Mouse (Mus musculus) midbrain, embryonic 12.5 days (tissue): ENCODE measurements around the gene Hint2. TPM values are rescaled to one million over a fixed set of nuclear protein-coding genes. Genes with fewer than 3 reads are reported as not detected.
A peak's percentile ranks its signal among the peaks of the same experiment; 100 is the strongest.

Experiments used
- ATAC-seq: fragments of 200-750 bp; cut with Nextera tagmentation; 2 replicates; pipeline ENCODE4 v1.8.0; 2017; ENCODE audit warnings: low read depth, moderate TSS enrichment, moderate library complexity; ENCODE audit not compliant: low FRiP score
- H3K27ac ChIP-seq: fragments of 300-500 bp; sonication (generic); replicated peaks from 2 replicates; pipeline ENCODE4 v1.5.1; 2016; ENCODE audit warnings: mild to moderate bottlenecking
- H3K27me3 ChIP-seq: fragments of 300-500 bp; sonication (generic); 2 replicates; pipeline ENCODE4 v1.6.1; 2016; ENCODE audit warnings: mild to moderate bottlenecking
- H3K36me3 ChIP-seq: fragments of 300-500 bp; sonication (generic); 2 replicates; pipeline ENCODE4 v1.6.1; 2016
- H3K4me1 ChIP-seq: fragments of 300-500 bp; sonication (generic); 2 replicates; pipeline ENCODE4 v1.6.1; 2016
- H3K4me2 ChIP-seq: fragments of 300-500 bp; sonication (generic); replicated peaks from 2 replicates; pipeline ENCODE4 v1.6.1; 2016; ENCODE audit warnings: mild to moderate bottlenecking, moderate library complexity
- H3K4me3 ChIP-seq: fragments of 300-500 bp; sonication (generic); 2 replicates; pipeline ENCODE4 v1.5.1; 2016; ENCODE audit warnings: mild to moderate bottlenecking
- H3K9ac ChIP-seq: fragments of 300-500 bp; sonication (generic); replicated peaks from 2 replicates; pipeline ENCODE4 v1.6.1; 2016; ENCODE audit warnings: mild to moderate bottlenecking, moderate library complexity
- H3K9me3 ChIP-seq: fragments of 300-500 bp; sonication (generic); 2 replicates; pipeline ENCODE4 v1.6.1; 2016; ENCODE audit warnings: mild to moderate bottlenecking
- WGBS: fragments of 180-500 bp; shearing (Covaris S2); methylation state at CpG from one replicate; pipeline ENCODE4 v1.1.7; 2016; 5-methylcytosine and 5-hydroxymethylcytosine counted together
- polyA plus RNA-seq: library from polyadenylated mRNA; unstranded; fragments of >200 nt; fragmentation: Nextera tagmentation; extraction: Ambion mirVana; gene quantifications from 2 replicates; pipeline ENCODE4 v1.2.1, GENCODE M21; 2016

Hint2 gene
- polyA plus RNA-seq: 70.6 and 71.8 TPM in 2 replicates

DNA sequence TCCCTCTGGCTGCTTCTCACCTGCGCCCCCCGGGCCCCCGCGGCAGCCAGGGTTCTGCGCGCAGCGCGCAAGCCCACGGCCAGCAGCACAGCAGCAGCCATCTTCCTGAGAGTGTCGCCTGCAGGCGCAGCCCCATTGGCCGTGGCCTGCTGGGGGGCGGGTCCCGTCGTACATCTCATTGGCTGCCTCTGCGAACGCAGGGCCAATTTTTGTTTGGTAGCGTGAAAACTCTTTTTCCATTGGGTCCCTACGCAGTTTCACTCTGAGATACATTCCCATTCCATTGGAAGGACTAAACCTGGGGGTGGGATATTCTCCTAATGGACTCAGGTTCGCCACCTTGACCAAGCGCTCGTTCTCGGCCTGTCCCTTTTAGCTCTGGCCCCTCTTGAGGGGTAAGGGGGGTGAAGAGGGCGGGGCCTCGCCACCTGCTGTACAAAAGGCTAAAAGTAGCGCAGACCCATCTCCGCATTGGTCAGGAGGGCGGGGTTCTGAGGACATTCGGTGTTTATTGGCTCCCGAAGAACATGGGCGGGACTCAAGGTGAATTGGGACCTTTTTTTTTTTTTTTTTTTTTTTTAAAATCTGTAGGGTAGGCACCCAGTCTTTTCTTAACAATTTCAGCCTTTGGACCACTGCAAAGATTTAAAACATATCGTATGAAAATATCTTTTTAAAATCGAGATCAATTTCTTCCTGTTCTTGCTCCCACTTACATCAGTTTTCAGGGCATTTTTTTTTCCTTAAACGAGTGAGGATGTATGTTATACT lies at the start of gene Hint2:
Gene Hint2, minus strand, starts transcription at position 128 of the 771 bp plus-strand sequence.
- H3K4me2 ChIP-seq: peak within 1 kb of the TSS; percentile 85
- no peaks in the 10 kb centered on the region for H3K9me3 ChIP-seq
- peaks cover 6% of the 10 kb centered on the region for H3K27me3 ChIP-seq
- H3K9ac ChIP-seq: peak within 1 kb of the TSS; percentile 69
- 1% methylated on average over 29 of the region's 34 CpGs for WGBS
- peak within 1 kb of the TSS; percentile 86 for H3K27ac ChIP-seq
- H3K4me3 ChIP-seq: peak within 1 kb of the TSS; percentile 78
- peaks cover 16% of the 10 kb centered on the region for H3K4me1 ChIP-seq
- H3K36me3 ChIP-seq: peaks cover 2% of the 10 kb centered on the region; the same call in 1 of the 2 replicates
- ATAC-seq: peak; percentile 99

DNA sequence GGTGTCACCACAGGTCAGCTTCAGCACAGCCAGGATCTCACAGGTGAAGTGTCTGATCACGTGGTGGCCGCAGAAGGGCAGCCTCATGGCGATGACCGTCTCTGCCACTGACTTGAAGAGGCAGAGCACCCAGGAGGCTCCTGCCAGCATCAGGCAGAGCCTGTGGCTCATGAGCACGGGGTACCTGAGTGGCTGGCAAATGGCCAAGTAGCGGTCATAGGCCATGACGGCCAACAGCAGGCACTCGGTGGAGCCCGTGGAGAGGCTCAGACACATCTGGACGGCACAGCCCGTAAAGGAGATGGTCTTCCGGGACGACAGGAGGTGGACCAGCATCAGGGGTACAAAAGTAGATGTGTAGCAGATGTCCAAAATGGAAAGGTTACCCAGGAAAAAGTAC lies 49.7 kb upstream of the Hint2 start:
- H3K27ac ChIP-seq: no peak overlapping the region
- 91% methylated on average over 13 of the region's 13 CpGs for WGBS
- H3K36me3 ChIP-seq: no peaks in the 10 kb centered on the region
- H3K4me1 ChIP-seq: no peaks in the 10 kb centered on the region
- H3K9ac ChIP-seq: no peak overlapping the region
- no peaks in the 10 kb centered on the region for H3K9me3 ChIP-seq
- H3K4me3 ChIP-seq: no peak overlapping the region
- H3K4me2 ChIP-seq: no peak overlapping the region
- no peaks in the 10 kb centered on the region for H3K27me3 ChIP-seq
- no peak for ATAC-seq

DNA sequence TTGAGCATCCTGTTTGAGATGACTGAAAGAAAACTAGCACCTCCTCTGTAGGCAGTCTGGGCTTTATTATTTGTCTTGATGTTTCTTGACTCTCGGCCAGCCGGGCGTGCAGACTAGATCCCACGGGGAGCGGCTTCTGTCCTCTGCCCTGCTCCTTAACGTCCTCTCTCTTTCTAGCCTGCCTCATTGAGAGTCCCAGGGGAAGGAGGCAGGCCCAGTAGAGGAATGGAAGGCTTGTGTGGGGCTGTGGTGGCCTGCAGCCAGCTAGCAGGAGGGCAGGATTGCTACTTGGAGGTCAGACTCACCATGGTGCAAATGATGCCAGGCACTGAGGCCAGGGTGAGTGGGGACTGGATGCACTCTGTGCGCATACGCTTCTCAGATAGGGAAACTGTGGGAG lies 47.6 kb upstream of the Hint2 start:
- 83% methylated on average over 8 of the region's 8 CpGs for WGBS
- no peaks in the 10 kb centered on the region for H3K9me3 ChIP-seq
- H3K27me3 ChIP-seq: no peaks in the 10 kb centered on the region
- H3K4me3 ChIP-seq: no peak overlapping the region
- no peak overlapping the region for H3K9ac ChIP-seq
- H3K4me2 ChIP-seq: no peak overlapping the region
- H3K36me3 ChIP-seq: no peaks in the 10 kb centered on the region
- no peaks in the 10 kb centered on the region for H3K4me1 ChIP-seq
- no peak overlapping the region for H3K27ac ChIP-seq
- no peak for ATAC-seq

DNA sequence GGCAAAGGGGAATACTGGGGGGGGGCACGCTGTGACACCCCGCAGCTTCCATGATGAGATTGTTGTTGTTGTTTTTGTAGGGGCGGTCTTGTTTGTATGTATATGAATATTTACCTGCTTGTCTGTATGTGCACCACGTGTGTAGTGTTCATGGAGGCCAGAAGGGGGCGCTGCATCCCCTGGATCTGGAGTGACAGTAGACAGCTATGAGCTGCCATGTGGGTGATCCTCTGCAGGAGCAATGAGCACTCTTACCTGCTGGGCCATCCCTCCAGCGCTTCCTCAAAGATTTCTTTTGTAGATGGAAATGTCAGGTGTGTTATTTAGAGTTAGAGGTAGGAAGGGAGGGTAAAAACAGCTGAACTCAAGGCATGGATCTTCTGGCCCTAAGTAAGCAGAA lies 47.2 kb upstream of the Hint2 start:
- H3K4me3 ChIP-seq: no peak overlapping the region
- ATAC-seq: no peak
- H3K27ac ChIP-seq: no peak overlapping the region
- no peak overlapping the region for H3K4me2 ChIP-seq
- no peaks in the 10 kb centered on the region for H3K4me1 ChIP-seq
- WGBS: 76% methylated on average over 6 of the region's 6 CpGs
- H3K9ac ChIP-seq: no peak overlapping the region
- H3K27me3 ChIP-seq: no peaks in the 10 kb centered on the region
- H3K9me3 ChIP-seq: no peaks in the 10 kb centered on the region
- no peaks in the 10 kb centered on the region for H3K36me3 ChIP-seq

DNA sequence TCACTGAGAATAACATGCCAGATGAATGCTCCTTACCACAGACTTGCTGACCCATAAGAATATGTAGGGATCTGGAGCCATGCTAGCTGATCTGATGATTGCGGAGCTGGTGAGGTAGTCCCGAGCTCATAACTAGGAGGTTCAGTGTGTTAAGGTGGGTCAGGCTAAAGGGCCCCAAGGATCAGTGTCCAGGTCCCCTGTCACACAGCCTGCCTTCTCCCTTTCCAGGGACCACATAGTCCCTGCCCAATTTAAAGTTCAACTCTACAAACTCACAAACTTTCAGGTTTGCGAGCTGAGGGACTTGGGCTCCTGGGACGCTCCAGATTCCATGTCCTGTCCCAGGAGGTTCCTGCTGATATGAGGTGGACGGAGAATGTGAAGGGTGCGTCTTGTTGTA lies 44.4 kb upstream of the Hint2 start, which contains the start of gene Olfr70:
Gene Olfr70, minus strand, starts transcription at position 101 of the 400 bp plus-strand sequence.
- no peaks in the 10 kb centered on the region for H3K4me1 ChIP-seq
- no peak within 1 kb of the TSS for H3K9ac ChIP-seq
- no peak within 1 kb of the TSS for H3K27ac ChIP-seq
- 91% methylated on average over 6 of the region's 6 CpGs for WGBS
- H3K4me3 ChIP-seq: no peak within 1 kb of the TSS
- H3K36me3 ChIP-seq: no peaks in the 10 kb centered on the region
- no peak within 1 kb of the TSS for H3K4me2 ChIP-seq
- no peaks in the 10 kb centered on the region for H3K27me3 ChIP-seq
- H3K9me3 ChIP-seq: no peaks in the 10 kb centered on the region
- ATAC-seq: no peak

DNA sequence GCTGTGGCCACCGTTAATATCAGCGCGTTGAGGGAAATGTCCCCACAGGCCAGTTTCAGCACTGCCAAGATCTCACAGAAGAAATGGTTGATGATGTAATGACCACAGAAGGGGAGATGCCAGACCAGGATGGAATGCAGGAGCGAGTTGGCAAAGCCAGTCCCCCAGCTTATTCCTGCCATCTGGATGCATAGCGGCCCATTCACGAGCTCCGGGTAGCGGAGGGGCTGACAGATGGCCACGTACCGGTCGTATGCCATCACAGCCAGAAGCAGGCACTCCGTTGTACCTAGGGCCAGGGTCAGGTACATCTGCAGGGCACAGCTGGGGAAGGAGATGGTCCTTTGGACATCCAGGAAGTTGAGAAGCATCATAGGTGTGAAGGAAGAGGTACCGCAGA lies 40.3 kb upstream of the Hint2 start:
- H3K27ac ChIP-seq: no peak overlapping the region
- H3K4me1 ChIP-seq: no peaks in the 10 kb centered on the region
- no peaks in the 10 kb centered on the region for H3K36me3 ChIP-seq
- no peak for ATAC-seq
- 94% methylated on average over 13 of the region's 13 CpGs for WGBS
- H3K27me3 ChIP-seq: no peaks in the 10 kb centered on the region
- H3K9ac ChIP-seq: no peak overlapping the region
- H3K4me2 ChIP-seq: no peak overlapping the region
- H3K9me3 ChIP-seq: no peaks in the 10 kb centered on the region
- H3K4me3 ChIP-seq: no peak overlapping the region

DNA sequence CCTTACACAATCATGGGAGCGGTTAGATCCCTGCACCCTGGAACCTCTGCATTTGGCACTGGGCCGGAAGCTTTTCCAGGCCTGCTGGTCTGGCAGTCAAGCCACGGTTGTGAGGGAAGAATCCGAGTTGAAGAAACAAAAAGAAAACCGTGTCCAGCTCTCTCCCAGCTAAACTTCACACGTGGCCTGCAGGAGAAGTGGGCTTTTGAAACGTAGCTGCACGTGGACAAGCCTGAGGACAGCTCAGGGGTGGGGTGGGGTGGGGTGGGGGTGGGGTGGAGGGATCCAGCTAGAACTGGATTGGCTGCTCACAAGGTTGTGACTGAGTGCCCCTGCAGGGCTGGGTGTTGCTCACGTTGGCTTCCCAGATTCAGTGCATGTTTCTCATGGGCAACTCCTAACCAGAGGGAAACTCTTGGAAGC lies 39.0 kb upstream of the Hint2 start:
- H3K9me3 ChIP-seq: no peaks in the 10 kb centered on the region

DNA sequence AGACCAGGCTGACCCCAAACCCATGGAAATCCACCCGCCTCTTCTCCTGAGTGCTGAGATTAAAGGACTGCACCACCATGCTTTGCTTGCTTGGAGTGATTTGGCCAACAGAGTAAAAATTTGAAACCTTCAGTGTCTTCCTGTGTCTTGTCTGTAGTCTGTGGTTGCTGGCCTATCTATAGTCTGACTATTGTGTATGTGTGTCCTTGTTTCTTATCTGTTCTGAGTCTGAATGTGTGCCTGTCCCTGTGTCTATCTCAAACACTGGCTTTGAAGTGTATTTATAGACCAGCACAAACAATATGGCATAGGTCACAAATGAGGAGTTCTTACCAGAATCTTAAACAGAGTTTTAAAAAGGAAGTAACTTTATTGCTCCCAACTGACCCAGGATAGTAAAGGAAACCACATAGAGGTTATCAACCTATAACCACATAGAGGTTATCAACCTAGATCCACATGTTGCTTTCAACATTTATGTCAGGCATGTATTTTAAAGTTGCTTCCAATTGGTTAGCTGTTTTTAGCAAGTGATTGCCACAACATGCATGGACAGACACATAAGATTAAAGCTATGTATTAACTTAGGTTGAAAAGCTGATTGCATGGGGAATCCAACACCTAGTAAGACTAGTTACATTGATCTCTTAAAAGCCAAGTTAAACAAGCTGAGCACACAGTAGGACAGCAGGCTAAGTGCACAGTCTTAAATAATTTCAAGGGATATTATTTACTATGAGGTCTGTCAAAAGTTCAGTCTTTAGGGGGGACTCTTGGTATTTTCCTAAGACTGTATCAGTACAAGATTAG lies 38.4 kb upstream of the Hint2 start:
- Histone ChIP-seq H3K4me3 (no peak overlapping the region), H3K9me3 (no peaks in the 10 kb centered on the region), H3K9ac (no peak overlapping the region), H3K4me1 (no peaks in the 10 kb centered on the region), H3K27me3 (no peaks in the 10 kb centered on the region), H3K27ac (no peak overlapping the region), H3K4me2 (no peak overlapping the region), H3K36me3 (peaks cover 14% of the 10 kb centered on the region)
- WGBS: 87% methylated on average over 1 of the region's 1 CpGs
- ATAC-seq: no peak

More for the DNA sequence above, 39.0 kb upstream of the Hint2 start:
- H3K4me2 ChIP-seq: no peak overlapping the region
- H3K4me1 ChIP-seq: no peaks in the 10 kb centered on the region
- no peak for ATAC-seq
- H3K36me3 ChIP-seq: peaks cover 8% of the 10 kb centered on the region
- no peak overlapping the region for H3K27ac ChIP-seq
- no peak overlapping the region for H3K9ac ChIP-seq
- WGBS: 37% methylated on average over 9 of the region's 9 CpGs
- no peak overlapping the region for H3K4me3 ChIP-seq
- H3K27me3 ChIP-seq: no peaks in the 10 kb centered on the region

DNA sequence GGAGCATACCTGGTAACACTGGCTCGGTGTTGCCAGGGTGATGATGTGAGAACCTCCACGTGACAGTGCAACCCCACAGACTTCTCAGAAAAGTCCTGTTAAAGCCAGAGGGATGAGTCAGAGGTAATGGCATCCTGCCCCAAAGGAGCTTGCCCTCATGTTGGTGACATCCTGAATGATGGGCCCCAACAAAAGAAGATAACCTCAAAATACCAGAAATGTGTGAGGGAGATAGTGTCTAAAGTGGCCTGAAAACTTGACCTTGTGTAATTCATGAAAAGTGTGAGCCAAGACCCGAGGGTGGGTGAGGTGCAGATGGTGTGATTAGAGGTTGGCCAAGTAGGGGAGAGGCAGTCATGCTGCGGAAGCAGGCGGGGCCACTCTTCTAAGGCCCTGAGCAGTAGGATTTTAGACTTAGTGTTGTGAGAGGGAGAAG lies 37.6 kb upstream of the Hint2 start:
- no peak for ATAC-seq
- no peaks in the 10 kb centered on the region for H3K4me1 ChIP-seq
- H3K4me2 ChIP-seq: no peak overlapping the region

DNA sequence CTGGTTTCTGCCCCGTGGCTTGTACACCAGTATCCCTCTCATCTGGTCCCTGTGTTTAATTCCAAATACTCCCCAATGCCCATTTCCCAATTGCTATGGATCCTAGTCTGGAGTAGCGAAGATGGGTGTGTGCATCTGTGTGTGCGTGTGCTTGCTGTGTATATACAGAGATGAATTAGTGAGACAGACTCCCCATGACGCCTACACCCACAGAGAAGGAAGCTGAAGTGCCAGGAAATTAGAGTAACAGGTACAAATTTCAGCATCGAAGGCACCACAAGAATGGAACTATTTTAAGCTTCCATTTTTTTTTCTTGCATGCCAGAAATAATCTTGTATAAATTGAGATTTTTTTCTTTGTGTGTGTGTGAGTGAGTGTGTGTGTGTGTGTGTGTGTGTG lies 34.8 kb upstream of the Hint2 start:
- Histone ChIP-seq H3K4me1 (no peaks in the 10 kb centered on the region), H3K4me2 (no peak overlapping the region), H3K27ac (no peak overlapping the region), H3K36me3 (peaks cover 41% of the 10 kb centered on the region), H3K4me3 (no peak overlapping the region), H3K9ac (no peak overlapping the region), H3K27me3 (no peaks in the 10 kb centered on the region), H3K9me3 (no peaks in the 10 kb centered on the region)
- no peak for ATAC-seq
- WGBS: 83% methylated on average over 5 of the region's 5 CpGs

More for the DNA sequence above, 37.6 kb upstream of the Hint2 start:
- Histone ChIP-seq H3K27me3 (no peaks in the 10 kb centered on the region), H3K4me3 (no peak overlapping the region), H3K9ac (no peak overlapping the region), H3K9me3 (no peaks in the 10 kb centered on the region), H3K27ac (no peak overlapping the region), H3K36me3 (peaks cover 22% of the 10 kb centered on the region)
- WGBS: 79% methylated on average over 5 of the region's 5 CpGs

DNA sequence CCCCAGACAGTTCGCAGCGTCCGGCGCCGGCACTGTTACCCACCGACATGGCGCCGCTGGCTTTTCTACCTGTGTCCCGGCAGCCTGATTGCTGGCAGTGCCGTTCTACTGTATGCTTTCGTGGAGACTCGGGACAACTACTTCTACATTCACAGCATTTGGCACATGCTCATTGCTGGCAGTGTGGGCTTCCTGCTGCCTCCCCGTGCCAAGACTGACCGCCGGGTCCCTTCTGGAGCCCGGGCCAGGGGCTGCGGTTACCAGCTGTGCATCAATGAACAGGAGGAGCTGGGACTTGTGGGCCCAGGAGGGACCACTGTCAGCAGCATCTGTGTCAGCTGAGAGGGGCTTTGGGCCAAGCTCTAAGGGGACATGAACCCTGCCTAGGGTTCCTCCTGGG lies 33.8 kb upstream of the Hint2 start:
- no peak overlapping the region for H3K4me3 ChIP-seq
- peaks cover 52% of the 10 kb centered on the region for H3K36me3 ChIP-seq
- no peak overlapping the region for H3K9ac ChIP-seq
- H3K27me3 ChIP-seq: no peaks in the 10 kb centered on the region
- H3K27ac ChIP-seq: no peak overlapping the region
- WGBS: 93% methylated on average over 17 of the region's 17 CpGs
- no peaks in the 10 kb centered on the region for H3K4me1 ChIP-seq
- H3K9me3 ChIP-seq: no peaks in the 10 kb centered on the region
- H3K4me2 ChIP-seq: no peak overlapping the region
- no peak for ATAC-seq

DNA sequence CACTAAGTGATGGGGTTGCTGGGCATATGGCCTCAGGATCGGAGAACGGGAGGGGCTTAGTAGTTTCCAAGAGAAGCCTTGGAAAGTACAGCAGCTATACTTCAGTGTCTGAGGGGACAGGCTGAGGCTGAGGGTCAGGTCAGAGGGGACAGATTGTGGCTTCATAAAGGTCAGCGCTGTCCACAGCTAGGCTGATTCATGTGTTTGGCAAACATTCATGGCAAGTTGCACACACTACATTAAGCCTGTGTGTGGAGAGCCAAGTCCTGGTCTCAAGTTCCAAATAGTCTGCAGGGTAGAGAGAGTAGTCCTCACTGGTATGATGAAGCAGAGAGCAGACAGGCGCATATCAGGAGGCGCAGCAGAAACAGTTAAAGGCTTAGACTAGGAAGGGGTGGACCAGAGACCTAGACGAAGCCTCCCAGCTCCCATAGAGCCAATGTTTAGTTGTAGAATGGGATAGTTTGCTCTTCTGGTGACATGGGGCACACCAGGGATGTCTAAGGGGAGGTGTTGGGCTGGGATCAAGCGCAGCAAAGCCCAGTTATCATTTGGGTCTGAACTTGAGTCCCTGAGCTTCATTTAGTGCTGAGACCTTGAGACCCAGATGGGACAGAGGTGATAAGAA lies 23.3 kb upstream of the Hint2 start:
- no peaks in the 10 kb centered on the region for H3K9me3 ChIP-seq
- no peaks in the 10 kb centered on the region for H3K27me3 ChIP-seq
- peaks cover 90% of the 10 kb centered on the region for H3K36me3 ChIP-seq
- no peak overlapping the region for H3K9ac ChIP-seq
- H3K27ac ChIP-seq: no peak overlapping the region
- 86% methylated on average over 7 of the region's 7 CpGs for WGBS
- no peak for ATAC-seq
- H3K4me1 ChIP-seq: no peaks in the 10 kb centered on the region
- H3K4me2 ChIP-seq: no peak overlapping the region
- H3K4me3 ChIP-seq: no peak overlapping the region
